Mouse (Mus musculus): ENCODE results near the gene Hnrnpa1. TPM values are rescaled to one million over a fixed set of nuclear protein-coding genes. Genes with fewer than 3 reads are reported as not detected.
A peak's percentile ranks its signal among the peaks of the same experiment; 100 is the strongest.
"Not testable (repeated sequence)": the region's sequence is repeated elsewhere in the genome, so short reads cannot be mapped to it uniquely, and the experiment has no call there.

Gene Hnrnpa1
- polyA plus RNA-seq, 1 experiment from 2014 or later, result 917 TPM

GRCm38 (mm10) chr15:103233119-103233518, 7.1 kb upstream of the Hnrnpa1 start:
- H3K9me3 ChIP-seq (ENCODE audit: control insufficient read depth, low read length), result no peaks in the 10 kb centered on the region
- ATAC-seq (replicated peaks; ENCODE audit: low FRiP score) (no peak), DNase-seq (ENCODE audit: low spot score) (no peak)
- peaks cover 8% of the 10 kb centered on the region for H3K36me3 ChIP-seq (ENCODE audit: control insufficient read depth, insufficient read depth, low read length)
- no peak overlapping the region for H3K9ac ChIP-seq (ENCODE audit: low read depth, low read length)
- no peak overlapping the region for H3K4me3 ChIP-seq (ENCODE audit: low read depth, low read length)
- H3K4me2 ChIP-seq, result no peak overlapping the region
- peaks cover 8% of the 10 kb centered on the region for H3K4me1 ChIP-seq (replicated peaks; ENCODE audit: control insufficient read depth, insufficient read depth, low read length)
- WGBS, result 74% methylated on average over 2 of the region's 2 CpGs
- no peaks in the 10 kb centered on the region for H3K27me3 ChIP-seq (replicated peaks; ENCODE audit: control insufficient read depth, insufficient read depth, low read length)
- no peak overlapping the region for H3K27ac ChIP-seq (ENCODE audit: low read depth, low read length)

DNA sequence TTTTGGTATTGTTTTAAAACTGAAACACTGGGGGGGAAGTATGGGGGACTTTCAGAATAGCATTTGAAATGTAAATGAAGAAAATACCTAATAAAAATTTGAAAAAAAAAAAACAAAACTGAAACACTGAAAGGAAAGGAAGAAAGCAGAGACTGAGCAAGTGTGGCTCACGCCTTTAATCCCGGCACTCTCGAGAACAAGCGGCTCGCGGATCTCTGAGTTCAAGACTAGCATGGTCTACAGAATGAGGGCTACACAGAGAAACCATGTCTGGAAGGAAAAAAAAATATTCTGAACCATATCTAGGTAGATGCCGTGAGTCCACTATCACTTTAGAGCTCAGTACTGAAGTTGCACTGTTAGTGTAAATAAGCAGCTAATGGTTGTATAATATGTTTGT, 2.9 kb upstream of the Hnrnpa1 start:
- ATAC-seq (replicated peaks; ENCODE audit: low FRiP score) (no peak), DNase-seq (ENCODE audit: low spot score) (no peak)
- H3K4me2 ChIP-seq, result peak overlapping the region; percentile 74
- no peak overlapping the region for H3K9ac ChIP-seq (ENCODE audit: low read depth, low read length)
- peaks cover 10% of the 10 kb centered on the region for H3K4me1 ChIP-seq (replicated peaks; ENCODE audit: control insufficient read depth, insufficient read depth, low read length)
- H3K9me3 ChIP-seq (ENCODE audit: control insufficient read depth, low read length), result no peaks in the 10 kb centered on the region
- WGBS, result 84% methylated on average over 7 of the region's 7 CpGs
- peaks cover 17% of the 10 kb centered on the region for H3K36me3 ChIP-seq (ENCODE audit: control insufficient read depth, insufficient read depth, low read length)
- H3K27me3 ChIP-seq (replicated peaks; ENCODE audit: control insufficient read depth, insufficient read depth, low read length), result no peaks in the 10 kb centered on the region
- H3K27ac ChIP-seq (ENCODE audit: low read depth, low read length), result no peak overlapping the region
- H3K4me3 ChIP-seq (ENCODE audit: low read depth, low read length), result peak overlapping the region; percentile 88; the same call in 1 of the 2 replicates

DNA sequence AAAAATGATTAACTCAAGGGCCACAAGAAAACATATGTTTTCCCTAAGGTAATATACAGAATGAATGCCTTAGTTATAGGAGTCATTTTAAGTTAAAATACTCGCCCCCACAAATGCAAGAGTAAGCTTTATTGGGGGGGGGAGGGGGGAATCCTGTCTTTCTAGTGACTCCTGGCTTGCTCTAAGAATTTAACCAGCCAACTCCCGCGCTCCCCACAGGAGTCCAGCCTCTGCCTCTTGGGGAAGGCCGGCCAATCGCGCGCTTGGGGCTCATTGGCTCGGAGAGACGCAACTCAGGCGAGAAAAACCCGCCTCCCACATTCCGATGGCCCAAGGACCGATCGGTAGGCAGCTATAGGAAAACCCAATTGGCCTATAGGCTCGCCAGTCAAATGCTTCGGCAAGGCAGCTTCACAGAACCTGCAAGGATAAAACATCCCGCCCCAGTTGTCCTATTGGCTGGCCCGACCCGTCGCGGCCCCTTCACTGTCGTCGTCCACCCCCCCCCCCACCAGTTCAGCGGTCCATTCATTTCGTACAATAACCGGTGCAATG, 1.0 kb upstream of the Hnrnpa1 start:
- H3K4me2 ChIP-seq, result peak overlapping the region; percentile 74
- under 1% methylated on average over 26 of the region's 26 CpGs for WGBS

DNA sequence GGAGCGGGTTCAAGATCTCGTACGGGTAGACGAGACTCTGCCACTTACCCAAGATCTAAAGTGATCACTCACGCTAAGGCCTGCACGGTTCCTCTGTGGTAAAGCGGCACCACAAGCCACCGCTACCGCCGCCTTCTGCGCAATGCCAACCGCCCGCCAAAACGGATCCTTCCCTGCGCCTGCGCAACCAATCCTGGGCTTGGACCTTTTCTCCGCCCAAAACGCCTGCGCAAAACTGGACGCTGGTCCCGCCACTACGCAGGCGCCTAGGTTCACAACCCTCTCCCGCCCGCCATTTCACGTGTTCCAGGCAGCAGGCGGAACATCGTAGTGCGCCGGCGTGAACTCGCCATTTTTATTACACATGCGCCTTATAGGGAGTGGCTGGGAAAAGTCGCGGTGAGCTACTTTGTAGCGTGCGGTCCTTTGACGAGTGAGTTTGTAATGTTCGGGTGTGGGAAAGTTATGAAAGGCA, 510 bp upstream of the Hnrnpa1 start, which contains the start of gene Cbx5:
Gene Cbx5, minus strand, starts transcription at position 132 of the 475 bp plus-strand sequence.
- H3K27me3 ChIP-seq (replicated peaks; ENCODE audit: control insufficient read depth, insufficient read depth, low read length), result no peaks in the 10 kb centered on the region
- H3K27ac ChIP-seq (ENCODE audit: low read depth, low read length), result peak within 1 kb of the TSS; percentile 95
- peak within 1 kb of the TSS; percentile 88 for H3K4me3 ChIP-seq (ENCODE audit: low read depth, low read length)
- DNase-seq (ENCODE audit: low spot score) (peak; percentile 91), ATAC-seq (replicated peaks; ENCODE audit: low FRiP score) (peak; percentile 83)
- H3K4me2 ChIP-seq, result peak within 1 kb of the TSS; percentile 90
- H3K36me3 ChIP-seq (ENCODE audit: control insufficient read depth, insufficient read depth, low read length), result peaks cover 33% of the 10 kb centered on the region
- peak within 1 kb of the TSS; percentile 99 for H3K9ac ChIP-seq (ENCODE audit: low read depth, low read length)
- peaks cover 22% of the 10 kb centered on the region for H3K4me1 ChIP-seq (replicated peaks; ENCODE audit: control insufficient read depth, insufficient read depth, low read length)
- WGBS, result under 1% methylated on average over 39 of the region's 39 CpGs
- H3K9me3 ChIP-seq (ENCODE audit: control insufficient read depth, low read length), result no peaks in the 10 kb centered on the region

More for the DNA sequence above, 1.0 kb upstream of the Hnrnpa1 start:
- Histone ChIP-seq H3K9ac (ENCODE audit: low read depth, low read length) (peak overlapping the region; percentile 99), H3K36me3 (ENCODE audit: control insufficient read depth, insufficient read depth, low read length) (peaks cover 33% of the 10 kb centered on the region), H3K27me3 (replicated peaks; ENCODE audit: control insufficient read depth, insufficient read depth, low read length) (no peaks in the 10 kb centered on the region), H3K27ac (ENCODE audit: low read depth, low read length) (peak overlapping the region; percentile 95), H3K4me1 (replicated peaks; ENCODE audit: control insufficient read depth, insufficient read depth, low read length) (peaks cover 22% of the 10 kb centered on the region), H3K9me3 (ENCODE audit: control insufficient read depth, low read length) (no peaks in the 10 kb centered on the region), H3K4me3 (ENCODE audit: low read depth, low read length) (peak overlapping the region; percentile 88)
- DNase-seq (ENCODE audit: low spot score) (peak; percentile 94), ATAC-seq (replicated peaks; ENCODE audit: low FRiP score) (peak; percentile 89)

DNA sequence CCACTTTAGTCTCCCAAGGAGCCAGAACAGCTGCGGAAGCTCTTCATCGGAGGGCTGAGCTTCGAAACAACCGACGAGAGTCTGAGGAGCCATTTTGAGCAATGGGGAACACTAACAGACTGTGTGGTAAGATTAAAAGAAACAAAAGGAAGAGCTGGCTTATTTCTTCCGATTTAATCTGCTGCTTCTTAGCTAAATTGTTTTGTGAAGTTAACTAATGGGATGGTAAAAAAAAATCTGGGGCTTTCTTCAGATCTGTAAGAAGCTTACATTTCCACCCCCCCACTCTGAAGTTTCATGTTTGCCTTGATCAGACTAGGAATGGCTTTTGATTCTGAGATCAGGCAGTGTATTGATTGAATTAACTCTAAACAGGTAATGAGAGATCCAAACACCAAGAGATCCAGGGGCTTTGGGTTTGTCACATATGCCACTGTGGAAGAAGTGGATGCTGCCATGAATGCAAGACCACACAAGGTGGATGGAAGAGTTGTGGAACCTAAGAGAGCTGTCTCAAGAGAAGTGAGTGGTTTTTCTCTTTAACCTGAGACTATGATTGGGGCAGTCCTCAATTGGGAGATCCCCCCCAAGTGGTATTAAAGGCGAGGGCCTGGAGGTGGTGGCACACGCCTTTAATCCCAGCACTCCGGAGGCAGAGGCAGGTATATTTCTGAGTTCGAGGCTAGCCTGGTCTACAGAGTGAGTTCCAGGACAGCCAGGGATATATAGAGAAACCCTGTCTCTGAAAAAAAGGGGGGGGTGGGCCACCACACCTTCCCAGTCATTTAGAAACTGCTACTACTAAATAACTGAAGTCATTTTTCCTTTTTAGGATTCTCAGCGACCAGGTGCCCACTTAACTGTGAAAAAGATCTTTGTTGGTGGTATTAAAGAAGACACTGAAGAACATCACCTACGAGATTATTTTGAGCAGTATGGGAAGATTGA, 1.1 kb downstream of the Hnrnpa1 start:
- H3K9me3 ChIP-seq (ENCODE audit: control insufficient read depth, low read length); H3K27me3 ChIP-seq (replicated peaks; ENCODE audit: control insufficient read depth, insufficient read depth, low read length); ATAC-seq (replicated peaks; ENCODE audit: low FRiP score); DNase-seq (ENCODE audit: low spot score): not testable (repeated sequence)
- H3K27ac ChIP-seq (ENCODE audit: low read depth, low read length), result peak overlapping the region; percentile 95
- peak overlapping the region; percentile 99 for H3K9ac ChIP-seq (ENCODE audit: low read depth, low read length)
- peaks cover 25% of the 10 kb centered on the region for H3K4me1 ChIP-seq (replicated peaks; ENCODE audit: control insufficient read depth, insufficient read depth, low read length)
- H3K4me3 ChIP-seq (ENCODE audit: low read depth, low read length), result peak overlapping the region; percentile 88
- peaks cover 37% of the 10 kb centered on the region for H3K36me3 ChIP-seq (ENCODE audit: control insufficient read depth, insufficient read depth, low read length)
- H3K4me2 ChIP-seq, result peak overlapping the region; percentile 90
- WGBS, result 2% methylated on average over 11 of the region's 12 CpGs

DNA sequence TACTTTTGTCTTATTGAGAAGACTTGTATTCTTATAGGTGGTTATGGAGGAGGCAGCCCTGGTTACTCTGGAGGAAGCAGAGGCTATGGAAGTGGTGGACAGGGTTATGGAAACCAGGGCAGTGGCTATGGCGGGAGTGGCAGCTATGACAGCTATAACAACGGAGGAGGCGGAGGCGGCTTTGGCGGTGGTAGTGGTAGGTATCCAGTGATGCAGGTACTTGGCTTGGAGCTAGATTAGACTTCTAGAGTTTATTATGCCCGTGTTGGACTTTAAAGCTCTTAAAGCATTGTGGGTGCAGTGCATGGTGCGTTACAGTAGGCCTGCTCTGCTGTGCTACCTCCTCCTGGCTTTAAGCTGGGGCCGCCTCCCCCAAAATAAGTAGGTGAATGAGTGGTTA, 2.7 kb downstream of the Hnrnpa1 start:
- Histone ChIP-seq H3K27me3 (replicated peaks; ENCODE audit: control insufficient read depth, insufficient read depth, low read length) (no peaks in the 10 kb centered on the region), H3K4me1 (replicated peaks; ENCODE audit: control insufficient read depth, insufficient read depth, low read length) (peaks cover 21% of the 10 kb centered on the region)
- no peak for ATAC-seq (replicated peaks; ENCODE audit: low FRiP score)

DNA sequence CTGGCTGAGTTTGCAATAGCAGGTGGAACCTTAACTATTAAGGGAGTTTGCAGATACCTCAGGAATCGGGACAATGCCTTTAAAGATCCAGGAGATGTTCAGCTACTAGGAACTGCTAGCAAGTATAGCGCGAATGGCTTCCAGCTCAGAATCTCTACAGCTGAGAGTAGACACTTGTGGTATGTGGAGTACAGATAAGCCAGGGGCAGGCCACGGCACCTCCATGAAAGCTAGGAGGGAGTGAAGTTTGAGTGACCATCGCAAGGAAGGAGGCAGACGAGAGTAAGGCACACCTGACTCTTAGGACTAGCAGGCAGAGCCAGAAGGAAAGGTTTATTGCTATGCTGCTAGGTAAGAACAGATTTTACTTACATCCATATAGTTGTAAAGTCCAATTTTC, 5.4 kb downstream of the Hnrnpa1 start:
- H3K9ac ChIP-seq (ENCODE audit: low read depth, low read length), result no peak overlapping the region
- H3K4me3 ChIP-seq (ENCODE audit: low read depth, low read length), result 0 out of 2 replicates have a peak overlapping the region, but pooled peaks have one; percentile 3
- DNase-seq (ENCODE audit: low spot score), result no peak
- no peaks in the 10 kb centered on the region for H3K9me3 ChIP-seq (ENCODE audit: control insufficient read depth, low read length)
- no peak overlapping the region for H3K27ac ChIP-seq (ENCODE audit: low read depth, low read length)
- 57% methylated on average over 6 of the region's 6 CpGs for WGBS
- peaks cover 28% of the 10 kb centered on the region for H3K4me1 ChIP-seq (replicated peaks; ENCODE audit: control insufficient read depth, insufficient read depth, low read length)
- no peaks in the 10 kb centered on the region for H3K27me3 ChIP-seq (replicated peaks; ENCODE audit: control insufficient read depth, insufficient read depth, low read length)
- H3K4me2 ChIP-seq, result peak overlapping the region; percentile 51; the same call in 1 of the 2 replicates
- peaks cover 66% of the 10 kb centered on the region for H3K36me3 ChIP-seq (ENCODE audit: control insufficient read depth, insufficient read depth, low read length)
- peak; percentile 30; the same call in 1 of the 2 replicates for ATAC-seq (replicated peaks; ENCODE audit: low FRiP score)

More for the DNA sequence above, 2.7 kb downstream of the Hnrnpa1 start:
- Histone ChIP-seq H3K27ac (ENCODE audit: low read depth, low read length) (peak overlapping the region; percentile 95), H3K4me2 (peak overlapping the region; percentile 90), H3K9me3 (ENCODE audit: control insufficient read depth, low read length) (no peaks in the 10 kb centered on the region), H3K9ac (ENCODE audit: low read depth, low read length) (peak overlapping the region; percentile 99), H3K36me3 (ENCODE audit: control insufficient read depth, insufficient read depth, low read length) (peaks cover 52% of the 10 kb centered on the region), H3K4me3 (ENCODE audit: low read depth, low read length) (peak overlapping the region; percentile 88)
- DNase-seq (ENCODE audit: low spot score), result peak; percentile 30
- 57% methylated on average over 8 of the region's 8 CpGs for WGBS

GRCm38 (mm10) chr15:103247078-103247781, 7.0 kb downstream of the Hnrnpa1 start:
- ATAC-seq (replicated peaks; ENCODE audit: low FRiP score), result no peak
- H3K4me1 ChIP-seq (replicated peaks; ENCODE audit: control insufficient read depth, insufficient read depth, low read length), result peaks cover 40% of the 10 kb centered on the region
- WGBS, result 76% methylated on average over 9 of the region's 9 CpGs

More at GRCm38 (mm10) chr15:103247078-103247781, 7.0 kb downstream of the Hnrnpa1 start:
- H3K27ac ChIP-seq (ENCODE audit: low read depth, low read length), result peak overlapping the region; percentile 38
- DNase-seq (ENCODE audit: low spot score), result no peak
- no peaks in the 10 kb centered on the region for H3K27me3 ChIP-seq (replicated peaks; ENCODE audit: control insufficient read depth, insufficient read depth, low read length)
- H3K4me3 ChIP-seq (ENCODE audit: low read depth, low read length), result no peak overlapping the region
- H3K36me3 ChIP-seq (ENCODE audit: control insufficient read depth, insufficient read depth, low read length), result peaks cover 63% of the 10 kb centered on the region
- H3K9ac ChIP-seq (ENCODE audit: low read depth, low read length), result no peak overlapping the region
- H3K9me3 ChIP-seq (ENCODE audit: control insufficient read depth, low read length), result no peaks in the 10 kb centered on the region
- H3K4me2 ChIP-seq, result 0 out of 2 replicates have a peak overlapping the region, but pooled peaks have one; percentile 14

All from liver, embryonic 11.5 days (tissue).